Mouse (Mus musculus): ENCODE data around the gene Lilrb4a. TPM values are rescaled to one million over a fixed set of nuclear protein-coding genes. Genes with fewer than 3 reads are reported as not detected.

The Lilrb4a gene
- polyA plus RNA-seq, 1 experiment from 2014 or later = 1.5 TPM

GRCm38 (mm10) chr10:51521453-51521852 is 30.7 kb downstream of the Lilrb4a start:
- H3K27ac ChIP-seq (ENCODE audit: low read depth, low read length) = no peak overlapping the region
- H3K4me1 ChIP-seq (replicated peaks; ENCODE audit: control insufficient read depth, insufficient read depth, low read length) = no peaks in the 10 kb centered on the region
- no peak overlapping the region for H3K9ac ChIP-seq (ENCODE audit: low read length)
- no peaks in the 10 kb centered on the region for H3K27me3 ChIP-seq (ENCODE audit: control insufficient read depth, insufficient read depth, low read length)
- H3K4me3 ChIP-seq (ENCODE audit: low read depth, low read length) = no peak overlapping the region
- DNase-seq (ENCODE audit: low spot score) (no peak), ATAC-seq (replicated peaks; ENCODE audit: low FRiP score) (no peak)
- H3K9me3 ChIP-seq (ENCODE audit: control insufficient read depth, low read length) = no peaks in the 10 kb centered on the region
- H3K36me3 ChIP-seq (ENCODE audit: control insufficient read depth, insufficient read depth, low read length) = no peaks in the 10 kb centered on the region
- no peak overlapping the region for H3K4me2 ChIP-seq (ENCODE audit: low read depth, low read length, severe bottlenecking)

GRCm38 (mm10) chr10:51526090-51526489 is 35.3 kb downstream of the Lilrb4a start:
- Histone ChIP-seq H3K9me3 (ENCODE audit: control insufficient read depth, low read length) (no peaks in the 10 kb centered on the region), H3K9ac (ENCODE audit: low read length) (no peak overlapping the region), H3K4me3 (ENCODE audit: low read depth, low read length) (no peak overlapping the region), H3K27me3 (ENCODE audit: control insufficient read depth, insufficient read depth, low read length) (no peaks in the 10 kb centered on the region), H3K4me1 (replicated peaks; ENCODE audit: control insufficient read depth, insufficient read depth, low read length) (no peaks in the 10 kb centered on the region), H3K27ac (ENCODE audit: low read depth, low read length) (no peak overlapping the region), H3K36me3 (ENCODE audit: control insufficient read depth, insufficient read depth, low read length) (no peaks in the 10 kb centered on the region), H3K4me2 (ENCODE audit: low read depth, low read length, severe bottlenecking) (no peak overlapping the region)
- WGBS = 68% methylated on average over 7 of the region's 7 CpGs
- ATAC-seq (replicated peaks; ENCODE audit: low FRiP score) (no peak), DNase-seq (ENCODE audit: low spot score) (no peak)

- DNase-seq (ENCODE audit: low spot score) = no peak
- Histone ChIP-seq H3K4me2 (ENCODE audit: low read depth, low read length, severe bottlenecking) (no peak overlapping the region), H3K36me3 (ENCODE audit: control insufficient read depth, insufficient read depth, low read length) (no peaks in the 10 kb centered on the region), H3K27ac (ENCODE audit: low read depth, low read length) (no peak overlapping the region), H3K9me3 (ENCODE audit: control insufficient read depth, low read length) (no peaks in the 10 kb centered on the region), H3K4me1 (replicated peaks; ENCODE audit: control insufficient read depth, insufficient read depth, low read length) (no peaks in the 10 kb centered on the region), H3K4me3 (ENCODE audit: low read depth, low read length) (no peak overlapping the region), H3K27me3 (ENCODE audit: control insufficient read depth, insufficient read depth, low read length) (no peaks in the 10 kb centered on the region), H3K9ac (ENCODE audit: low read length) (no peak overlapping the region)
- WGBS = 88% methylated on average over 4 of the region's 4 CpGs
- no peak for ATAC-seq (replicated peaks; ENCODE audit: low FRiP score)
These were observed 35.9 kb downstream of the Lilrb4a start for GRCm38 (mm10) chr10:51526633-51527032.

GRCm38 (mm10) chr10:51528840-51529434 is 38.2 kb downstream of the Lilrb4a start:
- 76% methylated on average over 8 of the region's 8 CpGs for WGBS

GRCm38 (mm10) chr10:51529497-51529896 is 38.7 kb downstream of the Lilrb4a start:
- 64% methylated on average over 3 of the region's 3 CpGs for WGBS
- DNase-seq (ENCODE audit: low spot score) (no peak), ATAC-seq (replicated peaks; ENCODE audit: low FRiP score) (no peak)
- Histone ChIP-seq H3K4me3 (ENCODE audit: low read depth, low read length) (no peak overlapping the region), H3K4me1 (replicated peaks; ENCODE audit: control insufficient read depth, insufficient read depth, low read length) (no peaks in the 10 kb centered on the region), H3K4me2 (ENCODE audit: low read depth, low read length, severe bottlenecking) (no peak overlapping the region), H3K9me3 (ENCODE audit: control insufficient read depth, low read length) (no peaks in the 10 kb centered on the region), H3K9ac (ENCODE audit: low read length) (no peak overlapping the region), H3K27me3 (ENCODE audit: control insufficient read depth, insufficient read depth, low read length) (no peaks in the 10 kb centered on the region), H3K36me3 (ENCODE audit: control insufficient read depth, insufficient read depth, low read length) (no peaks in the 10 kb centered on the region), H3K27ac (ENCODE audit: low read depth, low read length) (no peak overlapping the region)

More at GRCm38 (mm10) chr10:51528840-51529434, 38.2 kb downstream of the Lilrb4a start:
- ATAC-seq (replicated peaks; ENCODE audit: low FRiP score) = no peak
- H3K9ac ChIP-seq (ENCODE audit: low read length) = no peak overlapping the region
- H3K36me3 ChIP-seq (ENCODE audit: control insufficient read depth, insufficient read depth, low read length) = no peaks in the 10 kb centered on the region
- no peak for DNase-seq (ENCODE audit: low spot score)
- H3K4me3 ChIP-seq (ENCODE audit: low read depth, low read length) = no peak overlapping the region
- no peak overlapping the region for H3K27ac ChIP-seq (ENCODE audit: low read depth, low read length)
- H3K9me3 ChIP-seq (ENCODE audit: control insufficient read depth, low read length) = no peaks in the 10 kb centered on the region
- no peak overlapping the region for H3K4me2 ChIP-seq (ENCODE audit: low read depth, low read length, severe bottlenecking)
- no peaks in the 10 kb centered on the region for H3K27me3 ChIP-seq (ENCODE audit: control insufficient read depth, insufficient read depth, low read length)
- H3K4me1 ChIP-seq (replicated peaks; ENCODE audit: control insufficient read depth, insufficient read depth, low read length) = no peaks in the 10 kb centered on the region

- WGBS = 91% methylated on average over 7 of the region's 7 CpGs
- H3K36me3 ChIP-seq (ENCODE audit: control insufficient read depth, insufficient read depth, low read length) = no peaks in the 10 kb centered on the region
- H3K9ac ChIP-seq (ENCODE audit: low read length) = no peak overlapping the region
- DNase-seq (ENCODE audit: low spot score) (no peak), ATAC-seq (replicated peaks; ENCODE audit: low FRiP score) (no peak)
- H3K4me3 ChIP-seq (ENCODE audit: low read depth, low read length) = no peak overlapping the region
- no peak overlapping the region for H3K27ac ChIP-seq (ENCODE audit: low read depth, low read length)
- no peak overlapping the region for H3K4me2 ChIP-seq (ENCODE audit: low read depth, low read length, severe bottlenecking)
- no peaks in the 10 kb centered on the region for H3K4me1 ChIP-seq (replicated peaks; ENCODE audit: control insufficient read depth, insufficient read depth, low read length)
- H3K27me3 ChIP-seq (ENCODE audit: control insufficient read depth, insufficient read depth, low read length) = no peaks in the 10 kb centered on the region
- H3K9me3 ChIP-seq (ENCODE audit: control insufficient read depth, low read length) = no peaks in the 10 kb centered on the region
These were observed 40.1 kb downstream of the Lilrb4a start for GRCm38 (mm10) chr10:51530813-51531212.

Other genes starting within 250 kb of the Lilrb4a start
- not detected in 2 replicates for gene Gm49339, start 10.3 kb upstream of the Lilrb4a start, polyA plus RNA-seq (2014; fragmentation: Nextera tagmentation; extraction: Ambion mirVana)
- not detected in 2 replicates for gene Lilr4b, start 10.3 kb upstream of the Lilrb4a start, polyA plus RNA-seq (2014; fragmentation: Nextera tagmentation; extraction: Ambion mirVana)
- gene Fam162b, start 99.6 kb downstream of the Lilrb4a start, polyA plus RNA-seq (2014; fragmentation: Nextera tagmentation; extraction: Ambion mirVana) = 2.5 and 4.1 TPM in 2 replicates
- not detected in 2 replicates for gene Gprc6a, start 140.5 kb downstream of the Lilrb4a start, polyA plus RNA-seq (2014; fragmentation: Nextera tagmentation; extraction: Ambion mirVana)
- not detected in 2 replicates for gene Rfx6, start 186.8 kb downstream of the Lilrb4a start, polyA plus RNA-seq (2014; fragmentation: Nextera tagmentation; extraction: Ambion mirVana)

All from forebrain, embryonic 11.5 days (tissue).